Mouse (Mus musculus) hindbrain, postnatal 0 days (tissue): ENCODE data around the gene Bicral. TPM values are rescaled to one million over a fixed set of nuclear protein-coding genes. Genes with fewer than 3 reads are reported as not detected.
A peak's percentile ranks its signal among the peaks of the same experiment; 100 is the strongest.

ENCODE experiments used
- ATAC-seq: fragments of 200-750 bp; cut with Nextera tagmentation; 2 replicates; pipeline ENCODE4 v1.8.0; 2017; ENCODE audit warnings: mild to moderate bottlenecking, moderate TSS enrichment, moderate library complexity
- DNase-seq: peaks from one replicate; pipeline ENCODE4 v3.0.0-alpha.2; 2015; ENCODE audit warnings: low spot score
- H3K27ac ChIP-seq: fragments of 300-500 bp; sonication (generic); 2 replicates; pipeline ENCODE4 v1.5.1; 2014; ENCODE audit warnings: mild to moderate bottlenecking
- H3K27me3 ChIP-seq: fragments of 300-500 bp; sonication (generic); 2 replicates; pipeline ENCODE4 v1.6.1; 2014; ENCODE audit warnings: low read length, mixed read lengths; ENCODE audit not compliant: insufficient read depth
- H3K36me3 ChIP-seq: fragments of 300-500 bp; sonication (generic); 2 replicates; pipeline ENCODE4 v1.6.1; 2014; ENCODE audit warnings: low read length, mixed read lengths; ENCODE audit not compliant: insufficient read depth
- H3K4me1 ChIP-seq: fragments of 300-500 bp; sonication (generic); 2 replicates; pipeline ENCODE4 v1.6.1; 2014; ENCODE audit warnings: antibody characterized with exemption, low read length, mixed read lengths; ENCODE audit not compliant: insufficient read depth
- H3K4me2 ChIP-seq: fragments of 300-500 bp; sonication (generic); 2 replicates; pipeline ENCODE4 v1.6.1; 2014; ENCODE audit warnings: low read depth, mild to moderate bottlenecking, low read length, moderate library complexity, mixed read lengths
- H3K4me3 ChIP-seq: fragments of 300-500 bp; sonication (generic); 2 replicates; pipeline ENCODE4 v1.5.1; 2014; ENCODE audit warnings: low read length
- H3K9ac ChIP-seq: fragments of 300-500 bp; sonication (generic); replicated peaks from 2 replicates; pipeline ENCODE4 v1.6.1; 2014; ENCODE audit warnings: mild to moderate bottlenecking, low read length, moderate library complexity, mixed read lengths
- H3K9me3 ChIP-seq: fragments of 300-500 bp; sonication (generic); 2 replicates; pipeline ENCODE4 v1.6.1; 2016; ENCODE audit warnings: low read length, mixed read lengths
- CTCF ChIP-seq: IDR thresholded peaks from 2 replicates; pipeline ENCODE4 v1.5.1; 2016; ENCODE audit warnings: antibody characterized with exemption, control low read depth, low read depth
- WGBS: fragments of 180-500 bp; shearing (Covaris S2); extraction: QIAGEN DNeasy Blood & Tissue Kit; methylation state at CpG from one replicate; pipeline ENCODE4 v1.1.7; 2014; 5-methylcytosine and 5-hydroxymethylcytosine counted together
- polyA plus RNA-seq: library from polyadenylated mRNA; unstranded; fragments of >200 nt; fragmentation: Nextera tagmentation; extraction: Ambion mirVana; gene quantifications from 2 replicates; pipeline ENCODE4 v1.2.1, GENCODE M21; 2015
- total RNA-seq: library from RNA; depleted of rRNA; stranded (reverse); fragments of >200 nt; gene quantifications from 2 replicates; pipeline ENCODE4 v1.2.3, GENCODE M21; 2014; rRNA removed

The Bicral gene
- total RNA-seq (22.9 and 23.1 TPM in 2 replicates), polyA plus RNA-seq (5.1 and 5.2 TPM in 2 replicates)

DNA sequence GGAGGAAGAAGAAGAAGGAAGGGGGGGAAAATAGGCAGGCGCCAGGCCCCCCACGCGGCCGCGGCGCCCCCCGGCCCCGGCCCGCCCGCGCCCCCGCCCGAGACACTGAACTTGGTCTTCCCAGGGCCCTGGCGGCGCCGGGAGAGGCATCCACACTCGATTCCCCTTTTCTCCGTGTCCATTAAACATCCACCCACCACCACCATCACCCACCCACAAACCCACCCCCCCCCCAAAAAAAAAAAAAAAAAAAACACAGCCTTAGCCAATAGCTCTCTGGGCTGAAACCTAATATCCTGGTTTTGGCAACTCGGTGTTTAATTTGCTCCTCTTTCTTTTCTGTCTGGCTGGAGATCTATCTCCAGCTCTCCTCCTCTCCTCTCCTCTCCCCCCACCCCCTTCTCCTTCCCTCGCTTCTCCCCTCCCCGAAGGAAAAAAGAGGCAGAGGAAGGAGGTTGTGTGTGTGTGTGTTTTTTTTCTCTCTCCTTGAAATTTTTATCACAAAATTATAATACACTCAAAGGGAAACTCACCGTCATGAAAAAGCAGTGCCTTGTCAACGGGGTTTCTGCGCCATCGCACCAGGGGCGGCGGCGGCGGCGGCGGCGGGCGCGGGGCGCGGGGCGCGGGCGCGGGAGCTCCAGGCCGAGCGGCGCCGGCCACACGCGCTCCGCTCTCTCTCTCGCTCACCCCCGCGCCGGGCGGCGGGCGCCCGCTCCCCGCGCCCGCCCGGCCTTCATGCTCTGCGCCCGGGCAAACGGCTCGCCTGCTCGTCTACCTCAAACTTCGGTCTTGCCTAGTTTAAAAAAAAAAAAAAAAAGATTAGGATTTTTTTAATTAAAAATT, at the start of gene Bicral:
Bicral (minus strand) TSS at position 580 of the 846 bp plus-strand sequence.
- H3K9me3 ChIP-seq, result no peaks in the 10 kb centered on the region
- peak within 1 kb of the TSS; percentile 57 for H3K4me2 ChIP-seq
- peaks cover 13% of the 10 kb centered on the region for H3K4me1 ChIP-seq
- peak within 1 kb of the TSS; percentile 86 for H3K4me3 ChIP-seq
- H3K27ac ChIP-seq, result peak within 1 kb of the TSS; percentile 100
- DNase-seq (peak; percentile 80), ATAC-seq (peak; percentile 72)
- no peaks in the 10 kb centered on the region for H3K36me3 ChIP-seq
- no peak for TF ChIP-seq CTCF
- peak within 1 kb of the TSS; percentile 100 for H3K9ac ChIP-seq
- H3K27me3 ChIP-seq, result no peaks in the 10 kb centered on the region
- WGBS, result under 1% methylated on average over 49 of the region's 65 CpGs

DNA sequence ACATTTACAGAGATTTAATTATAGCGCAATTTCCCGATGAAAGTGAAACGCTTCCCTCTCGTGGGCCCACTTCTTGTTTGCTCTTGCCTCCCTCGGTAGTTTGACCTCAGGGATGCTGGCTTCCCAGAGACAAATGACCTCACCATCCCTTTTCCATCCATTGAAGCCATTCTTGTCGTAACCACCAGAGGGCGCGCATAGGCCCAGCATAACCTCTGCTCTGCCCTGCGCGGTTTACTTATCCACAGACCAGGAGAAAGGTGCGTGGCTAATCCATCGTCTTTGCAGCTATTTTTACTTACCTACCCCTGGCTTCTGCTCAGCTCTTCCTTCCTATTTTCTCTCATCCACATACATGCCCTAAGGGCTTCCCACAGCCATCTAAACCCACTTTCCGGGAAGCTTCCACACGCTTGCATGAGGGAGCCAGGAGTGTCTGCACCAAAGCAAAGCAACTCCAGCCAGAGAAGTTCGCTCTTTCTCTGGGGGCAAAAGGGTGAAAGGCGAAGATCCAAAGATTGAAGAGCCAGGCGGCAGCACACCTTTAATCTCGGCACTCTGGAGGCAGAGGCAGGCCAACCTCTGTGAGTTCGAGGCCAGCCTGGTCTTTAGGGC, 45.7 kb upstream of the Bicral start:
- TF ChIP-seq CTCF, result peak; percentile 97
- 22% methylated on average over 19 of the region's 19 CpGs for WGBS
- Histone ChIP-seq H3K27ac (no peak overlapping the region), H3K27me3 (no peaks in the 10 kb centered on the region), H3K4me1 (no peaks in the 10 kb centered on the region), H3K4me3 (no peak overlapping the region), H3K36me3 (no peaks in the 10 kb centered on the region), H3K9me3 (no peaks in the 10 kb centered on the region), H3K9ac (no peak overlapping the region), H3K4me2 (no peak overlapping the region)
- ATAC-seq, result peak; percentile 87
- peak; percentile 82 for DNase-seq

GRCm38 (mm10) chr17:46900941-46901340, 42.7 kb upstream of the Bicral start:
- no peaks in the 10 kb centered on the region for H3K9me3 ChIP-seq
- 57% methylated on average over 2 of the region's 2 CpGs for WGBS
- H3K4me1 ChIP-seq, result no peaks in the 10 kb centered on the region
- no peaks in the 10 kb centered on the region for H3K27me3 ChIP-seq
- no peak overlapping the region for H3K4me2 ChIP-seq
- H3K36me3 ChIP-seq, result no peaks in the 10 kb centered on the region
- H3K9ac ChIP-seq, result no peak overlapping the region
- no peak overlapping the region for H3K27ac ChIP-seq
- H3K4me3 ChIP-seq, result no peak overlapping the region
- ATAC-seq (no peak), DNase-seq (no peak)
- no peak for TF ChIP-seq CTCF

- ATAC-seq, result no peak
- Histone ChIP-seq H3K36me3 (no peaks in the 10 kb centered on the region), H3K27ac (no peak overlapping the region), H3K9me3 (no peaks in the 10 kb centered on the region), H3K4me3 (no peak overlapping the region), H3K4me2 (no peak overlapping the region), H3K4me1 (peaks cover 6% of the 10 kb centered on the region), H3K9ac (no peak overlapping the region), H3K27me3 (no peaks in the 10 kb centered on the region)
- 44% methylated on average over 13 of the region's 13 CpGs for WGBS
- TF ChIP-seq CTCF, result no peak
- no peak for DNase-seq
Observed at GRCm38 (mm10) chr17:46897221-46897950, 39.1 kb upstream of the Bicral start.

GRCm38 (mm10) chr17:46895426-46895825, 37.1 kb upstream of the Bicral start:
- no peak for TF ChIP-seq CTCF
- Histone ChIP-seq H3K4me2 (no peak overlapping the region), H3K27me3 (no peaks in the 10 kb centered on the region), H3K4me3 (no peak overlapping the region), H3K27ac (no peak overlapping the region), H3K4me1 (peaks cover 18% of the 10 kb centered on the region), H3K9ac (no peak overlapping the region), H3K9me3 (no peaks in the 10 kb centered on the region), H3K36me3 (no peaks in the 10 kb centered on the region)
- WGBS, result 94% methylated on average over 9 of the region's 9 CpGs
- no peak for ATAC-seq
- DNase-seq, result no peak

GRCm38 (mm10) chr17:46890843-46891594, 32.7 kb upstream of the Bicral start:
- peak; percentile 39 for DNase-seq
- TF ChIP-seq CTCF, result no peak; the same call in 1 of the 2 replicates
- peak; percentile 24 for ATAC-seq
- Histone ChIP-seq H3K9ac (peak overlapping the region; percentile 94), H3K27me3 (no peaks in the 10 kb centered on the region), H3K9me3 (no peaks in the 10 kb centered on the region), H3K27ac (peak overlapping the region; percentile 95), H3K36me3 (no peaks in the 10 kb centered on the region), H3K4me2 (peak overlapping the region; percentile 96), H3K4me1 (peaks cover 21% of the 10 kb centered on the region), H3K4me3 (peak overlapping the region; percentile 77)
- 1% methylated on average over 62 of the region's 64 CpGs for WGBS
